Mouse (Mus musculus) MN1 (cell line): Measurements from ENCODE around the gene Scamp3.

Experiments
- DNase-seq: peaks from one replicate; pipeline ENCODE4 v3.0.0-alpha.2; 2016; ENCODE audit warnings: low spot score

Gene Scamp3

GRCm38 (mm10) chr3:89163643-89164245 is 13.5 kb upstream of the Scamp3 start:
- DNase-seq: peak; percentile 39

DNA sequence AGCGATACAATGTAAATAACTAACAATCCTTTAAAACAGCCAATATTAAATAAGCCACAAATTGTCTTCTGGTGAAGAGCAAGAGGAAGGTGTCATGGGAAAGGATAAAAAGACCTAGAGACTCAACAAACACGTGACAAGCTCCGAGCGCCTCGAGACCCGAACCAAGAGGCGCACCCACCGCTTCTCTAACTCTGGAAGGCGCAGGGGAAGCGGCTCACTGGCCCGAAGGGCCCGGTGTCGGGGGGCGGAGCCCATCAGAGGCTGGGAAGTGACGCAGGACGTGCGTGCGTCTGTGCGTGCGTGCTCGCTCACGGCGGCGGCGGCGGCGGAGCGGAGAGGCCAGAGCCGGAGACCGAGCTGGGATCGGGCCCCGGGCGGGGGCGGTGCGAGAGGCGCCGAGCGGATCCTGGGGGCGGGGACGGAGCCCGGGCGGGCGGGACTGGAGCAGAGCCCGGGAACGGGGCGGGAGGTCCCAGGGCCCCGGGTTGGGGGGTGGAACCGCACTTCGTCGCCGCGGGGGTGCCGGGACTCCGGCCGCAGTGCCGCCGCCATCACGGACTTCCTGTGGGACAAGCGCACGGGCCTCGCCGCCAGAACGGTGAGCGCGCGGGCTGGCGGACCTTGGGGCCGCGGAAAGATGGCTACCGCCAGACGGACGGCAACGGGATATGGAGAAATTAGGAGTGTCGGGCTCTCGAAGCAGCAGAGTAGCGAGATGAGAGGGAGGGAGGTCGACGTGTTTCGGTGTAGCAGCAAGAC is 12.6 kb upstream of the Scamp3 start, which contains the start of gene Clk2:
Clk2 (plus strand) TSS at position 290 of the 762 bp plus-strand sequence.
- peak; percentile 96 for DNase-seq

- DNase-seq: no peak
Measured at GRCm38 (mm10) chr3:89165268-89165870, 11.9 kb upstream of the Scamp3 start.

DNA sequence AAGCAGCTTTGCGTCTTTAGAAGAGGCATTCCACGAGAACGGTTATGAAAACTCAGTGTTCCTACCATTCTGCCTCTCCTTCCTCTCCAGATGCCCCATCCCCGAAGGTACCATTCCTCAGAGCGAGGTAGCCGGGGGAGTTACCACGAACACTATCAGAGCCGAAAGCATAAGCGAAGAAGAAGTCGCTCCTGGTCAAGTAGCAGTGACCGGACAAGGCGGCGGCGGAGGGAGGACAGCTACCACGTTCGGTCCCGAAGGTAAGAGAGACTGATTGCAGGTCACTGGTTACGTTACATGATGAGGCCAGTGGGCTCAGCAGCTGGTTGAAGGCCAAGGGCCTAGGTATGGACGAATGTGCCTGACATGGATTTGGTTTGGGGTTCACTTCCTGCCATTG is 10.3 kb upstream of the Scamp3 start:
- no peak for DNase-seq

GRCm38 (mm10) chr3:89174844-89175243 is 2.4 kb upstream of the Scamp3 start:
- no peak for DNase-seq

- no peak for DNase-seq
Measured at GRCm38 (mm10) chr3:89175544-89175943, 1.7 kb upstream of the Scamp3 start.

- DNase-seq: no peak
Measured at GRCm38 (mm10) chr3:89176421-89176820, 852 bp upstream of the Scamp3 start.

GRCm38 (mm10) chr3:89178107-89178385 is 773 bp downstream of the Scamp3 start:
- no peak for DNase-seq

DNA sequence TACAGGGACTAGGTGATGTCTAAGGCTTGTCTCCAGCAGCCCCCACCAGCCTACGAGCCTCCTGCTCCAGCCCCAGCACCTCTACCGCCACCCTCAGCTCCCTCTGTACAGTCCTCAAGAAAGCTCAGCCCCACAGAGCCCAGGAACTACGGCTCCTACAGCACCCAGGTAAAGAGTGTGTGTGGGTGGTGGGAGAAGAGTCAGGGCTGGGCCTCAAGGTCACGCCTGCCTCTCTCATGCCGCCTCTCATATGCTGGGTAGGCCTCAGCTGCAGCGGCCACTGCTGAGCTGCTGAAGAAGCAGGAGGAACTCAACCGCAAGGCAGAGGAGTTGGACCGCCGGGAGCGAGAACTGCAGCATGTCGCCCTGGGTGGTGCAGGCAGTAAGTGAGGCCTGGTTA is 1.8 kb downstream of the Scamp3 start:
- DNase-seq: no peak

- DNase-seq: no peak
Measured at GRCm38 (mm10) chr3:89181749-89182500, 4.7 kb downstream of the Scamp3 start.

- DNase-seq: peak; percentile 29
Measured at GRCm38 (mm10) chr3:89182531-89183057, 5.3 kb downstream of the Scamp3 start.

GRCm38 (mm10) chr3:89183058-89183958 is 6.0 kb downstream of the Scamp3 start, which contains the start of gene Fam189b:
Fam189b (plus strand) TSS chr3:89183143.
- peak; percentile 89 for DNase-seq

- no peak for DNase-seq
Measured at GRCm38 (mm10) chr3:89183959-89184315, 6.7 kb downstream of the Scamp3 start.

DNA sequence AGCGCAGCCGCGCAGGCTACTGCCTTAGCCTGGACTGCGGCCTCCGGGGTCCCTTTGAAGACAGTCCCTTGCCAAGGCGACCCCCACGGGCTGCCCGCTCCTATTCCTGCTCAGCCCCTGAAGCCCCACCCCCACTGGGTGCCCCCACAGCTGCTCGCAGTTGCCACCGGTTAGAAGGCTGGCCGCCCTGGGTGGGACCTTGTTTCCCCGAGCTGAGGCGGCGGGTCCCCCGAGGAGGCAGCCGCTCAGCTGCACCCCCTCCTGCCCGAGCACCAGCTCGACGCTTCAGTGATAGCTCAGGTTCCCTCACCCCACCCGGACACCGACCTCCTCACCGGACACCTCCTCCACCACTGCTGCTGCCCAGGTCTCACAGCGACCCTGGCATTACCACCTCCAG is 9.9 kb downstream of the Scamp3 start:
- DNase-seq: no peak

- no peak for DNase-seq
Measured at GRCm38 (mm10) chr3:89187690-89188477, 10.6 kb downstream of the Scamp3 start.

GRCm38 (mm10) chr3:89188478-89188875 is 11.2 kb downstream of the Scamp3 start:
- no peak for DNase-seq

DNA sequence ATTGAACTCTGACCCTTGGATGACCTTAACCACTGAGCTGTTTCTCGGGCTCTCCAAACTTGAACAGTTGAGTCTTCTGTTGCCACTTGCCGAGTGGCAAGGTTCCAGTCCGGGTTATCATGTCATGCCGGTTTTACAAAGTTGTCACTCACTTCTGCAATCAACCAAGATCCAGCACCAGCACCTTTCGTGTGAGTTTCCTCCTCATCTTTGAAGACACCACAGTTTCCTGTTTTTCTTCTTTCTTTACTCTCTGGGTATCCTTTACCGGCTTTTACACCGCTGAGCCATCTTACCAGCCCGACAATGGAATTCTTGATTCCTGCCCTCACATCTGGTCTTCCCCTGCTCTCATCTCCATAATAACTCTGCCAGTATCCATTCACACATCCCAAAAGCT is 13.2 kb downstream of the Scamp3 start:
- DNase-seq: no peak

GRCm38 (mm10) chr3:89193351-89193750 is 16.1 kb downstream of the Scamp3 start:
- no peak for DNase-seq

DNA sequence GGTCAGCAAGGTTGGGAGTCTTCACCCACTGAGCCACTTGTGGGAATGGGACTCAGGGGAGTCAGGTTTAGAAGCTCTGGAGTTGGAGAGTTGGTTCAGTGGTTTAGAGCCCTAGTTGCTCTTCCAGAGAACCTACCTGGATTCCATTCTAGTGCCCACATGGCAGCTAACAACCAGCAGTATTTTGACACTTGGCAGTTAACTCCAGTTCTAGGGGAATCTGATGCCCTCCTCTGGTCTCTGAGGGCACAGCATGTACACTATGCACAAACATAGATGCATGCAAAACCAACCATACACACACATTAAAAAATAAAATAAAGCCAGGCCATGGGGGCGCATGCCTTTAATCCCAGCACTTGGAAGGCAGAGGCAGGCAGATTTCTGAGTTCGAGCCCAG is 16.6 kb downstream of the Scamp3 start:
- peak; percentile 57 for DNase-seq
